Mouse (Mus musculus) kidney, adult 2 months (tissue): ENCODE measurements around the gene Fam98a. TPM values are rescaled to one million over a fixed set of nuclear protein-coding genes. Genes with fewer than 3 reads are reported as not detected.

ENCODE experiments used
- DNase-seq: peaks from one replicate; pipeline ENCODE4 v3.0.0; 2021
- H3K27ac ChIP-seq: fragments of 200-500 bp; 2 replicates; pipeline ENCODE4 v1.5.1; 2012; ENCODE audit warnings: low read depth, low read length, control low read depth, inconsistent platforms; ENCODE audit not compliant: insufficient read depth
- H3K27me3 ChIP-seq: fragments of 200-500 bp; replicated peaks from 2 replicates; pipeline ENCODE4 v1.6.1; 2012; ENCODE audit warnings: mild to moderate bottlenecking, moderate library complexity, low read length, inconsistent platforms; ENCODE audit not compliant: control insufficient read depth, insufficient read depth
- H3K36me3 ChIP-seq: fragments of 200-500 bp; 2 replicates; pipeline ENCODE4 v1.6.1; 2012; ENCODE audit warnings: mild to moderate bottlenecking, moderate library complexity, low read length, inconsistent platforms; ENCODE audit not compliant: control insufficient read depth, insufficient read depth
- H3K4me1 ChIP-seq: fragments of 200-500 bp; 2 replicates; pipeline ENCODE4 v1.6.1; 2011; ENCODE audit warnings: low read length; ENCODE audit not compliant: control insufficient read depth, insufficient read depth
- H3K4me3 ChIP-seq: fragments of 200-500 bp; 2 replicates; pipeline ENCODE4 v1.5.1; 2011; ENCODE audit warnings: mild to moderate bottlenecking, low read depth, low read length, control low read depth; ENCODE audit not compliant: insufficient read depth
- CTCF ChIP-seq: fragments of 200-500 bp; conservative IDR thresholded peaks from 2 replicates; pipeline ENCODE4 v1.5.1; 2011; ENCODE audit warnings: low read depth, mild to moderate bottlenecking, control low read depth, low read length, moderate library complexity, mixed read lengths; ENCODE audit not compliant: insufficient read depth, insufficient read length
- POLR2A ChIP-seq: fragments of 200-500 bp; IDR thresholded peaks from one replicate; pipeline ENCODE4 v1.6.1; 2011; ENCODE audit warnings: low read depth, low read length, control low read depth
- WGBS: fragments of 180-500 bp; shearing (Covaris S2); methylation state at CpG from one replicate; pipeline ENCODE4 v1.1.7; 2018; 5-methylcytosine and 5-hydroxymethylcytosine counted together
- polyA plus RNA-seq: library from polyadenylated mRNA; depleted of rRNA; stranded (reverse); fragments of >200 nt; gene quantifications from 2 replicates; pipeline ENCODE4 v1.2.3, GENCODE M21; 2012

Fam98a gene
- polyA plus RNA-seq, 1 experiment = 13.9 TPM

DNA sequence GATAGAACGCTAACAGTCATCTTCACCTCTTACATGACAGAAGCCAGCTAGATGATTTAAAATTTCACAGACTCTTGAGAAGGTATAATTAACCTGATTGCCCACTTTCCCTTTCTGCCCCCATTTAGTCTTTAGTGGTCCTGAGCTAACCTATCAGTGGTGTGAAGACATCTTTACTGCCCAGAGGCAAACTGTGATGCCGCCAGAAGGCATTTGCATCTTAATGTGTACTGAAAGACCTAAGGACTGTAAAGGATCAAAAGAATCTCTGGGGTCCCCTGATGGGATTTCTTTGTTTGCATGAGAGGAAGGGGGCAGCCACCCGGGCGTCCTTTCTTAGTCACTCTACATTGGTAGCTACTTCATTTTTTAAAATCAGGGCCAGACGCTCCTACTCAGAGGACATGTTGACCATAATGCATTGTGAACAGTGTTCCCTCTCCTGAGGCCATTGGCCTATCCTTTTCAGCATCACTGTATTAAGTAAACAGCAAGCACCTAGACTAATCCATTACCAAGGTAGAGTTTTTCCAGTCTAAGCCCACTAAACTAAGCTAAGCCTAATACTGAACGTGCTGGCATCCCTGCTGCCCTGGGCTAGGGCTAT is 30.4 kb downstream of the Fam98a start:
- H3K27ac ChIP-seq = no peak overlapping the region
- no peak for DNase-seq
- no peaks in the 10 kb centered on the region for H3K36me3 ChIP-seq
- no peaks in the 10 kb centered on the region for H3K27me3 ChIP-seq
- H3K4me1 ChIP-seq = 0 out of 2 replicates have a peak, but pooled peaks cover 4% of the 10 kb centered on the region
- no peak overlapping the region for H3K4me3 ChIP-seq
- TF ChIP-seq CTCF (no peak), POLR2A (no peak)
- WGBS = 65% methylated on average over 6 of the region's 6 CpGs

DNA sequence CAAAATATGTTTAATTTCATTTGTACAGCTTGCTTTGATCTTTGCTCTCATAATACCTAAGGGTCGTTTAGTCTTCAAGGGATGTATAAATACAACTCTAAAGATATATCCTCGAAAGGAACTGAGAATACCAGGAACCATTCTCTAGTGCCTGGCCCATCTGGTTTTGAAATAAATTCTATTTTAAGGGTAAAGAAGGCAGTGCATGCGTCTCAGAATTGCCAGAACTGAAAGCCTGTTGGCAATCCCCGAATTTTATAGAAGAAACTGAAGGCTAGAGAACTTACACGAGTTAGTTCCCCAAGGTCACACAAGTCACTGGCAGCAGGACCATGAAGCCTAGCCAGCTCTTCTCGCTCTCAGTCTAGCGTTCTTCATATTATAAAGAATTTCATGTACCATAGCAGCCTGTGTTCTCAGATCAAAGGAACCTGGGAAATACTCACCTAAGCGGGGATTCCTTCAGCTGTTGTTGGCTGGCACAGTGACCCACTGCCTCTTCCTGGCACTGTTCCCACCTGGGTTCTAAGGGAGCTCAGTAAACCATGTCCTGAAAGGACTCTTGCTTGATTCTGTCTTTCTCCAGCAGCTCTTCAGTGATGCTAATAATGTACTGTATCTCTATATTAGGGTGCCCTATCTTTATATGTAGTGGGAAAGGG is 32.4 kb downstream of the Fam98a start:
- 74% methylated on average over 8 of the region's 8 CpGs for WGBS
- TF ChIP-seq CTCF = no peak
- TF ChIP-seq POLR2A = no peak
- 0 out of 2 replicates have a peak, but pooled peaks cover 4% of the 10 kb centered on the region for H3K4me1 ChIP-seq
- H3K27me3 ChIP-seq = no peaks in the 10 kb centered on the region
- DNase-seq = no peak
- H3K36me3 ChIP-seq = no peaks in the 10 kb centered on the region
- H3K27ac ChIP-seq = no peak overlapping the region
- no peak overlapping the region for H3K4me3 ChIP-seq

DNA sequence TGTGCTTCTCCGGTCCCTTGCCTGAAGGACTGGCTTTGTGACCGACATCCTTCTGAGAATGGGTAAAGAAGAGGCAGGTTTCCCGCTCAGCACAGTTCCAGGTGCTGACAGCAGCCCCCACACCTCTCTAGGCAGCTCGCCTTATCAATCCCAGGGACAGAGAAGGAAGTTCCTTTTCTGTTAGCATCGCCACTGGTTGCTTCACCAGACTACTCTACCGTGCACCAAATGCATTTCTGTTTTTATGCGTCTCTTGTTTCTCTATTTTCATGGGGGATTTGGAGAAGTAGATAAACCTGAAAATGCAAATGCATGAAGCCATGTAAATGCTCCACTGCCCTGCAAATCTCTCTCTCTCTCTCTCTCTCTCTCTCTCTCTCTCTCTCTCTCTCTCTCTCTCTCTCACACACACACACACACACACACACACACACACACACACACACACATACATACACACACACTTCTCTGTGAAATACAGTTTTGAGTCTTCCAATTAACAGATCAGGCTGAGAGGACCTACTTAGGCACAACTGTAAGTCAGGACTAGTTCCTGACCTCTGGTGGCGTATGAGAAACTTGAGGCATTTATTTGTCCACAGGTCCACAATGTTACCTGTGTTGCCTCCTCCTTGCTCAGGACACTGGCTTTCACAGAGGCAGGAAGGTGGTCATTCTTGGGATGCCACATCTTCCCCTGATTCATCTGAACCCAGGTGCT is 33.4 kb downstream of the Fam98a start:
- DNase-seq = no peak
- no peaks in the 10 kb centered on the region for H3K36me3 ChIP-seq
- no peak overlapping the region for H3K4me3 ChIP-seq
- H3K27me3 ChIP-seq = no peaks in the 10 kb centered on the region
- TF ChIP-seq CTCF = no peak
- no peak for TF ChIP-seq POLR2A
- no peak overlapping the region for H3K27ac ChIP-seq
- WGBS = 73% methylated on average over 8 of the region's 8 CpGs
- H3K4me1 ChIP-seq = 0 out of 2 replicates have a peak, but pooled peaks cover 4% of the 10 kb centered on the region

DNA sequence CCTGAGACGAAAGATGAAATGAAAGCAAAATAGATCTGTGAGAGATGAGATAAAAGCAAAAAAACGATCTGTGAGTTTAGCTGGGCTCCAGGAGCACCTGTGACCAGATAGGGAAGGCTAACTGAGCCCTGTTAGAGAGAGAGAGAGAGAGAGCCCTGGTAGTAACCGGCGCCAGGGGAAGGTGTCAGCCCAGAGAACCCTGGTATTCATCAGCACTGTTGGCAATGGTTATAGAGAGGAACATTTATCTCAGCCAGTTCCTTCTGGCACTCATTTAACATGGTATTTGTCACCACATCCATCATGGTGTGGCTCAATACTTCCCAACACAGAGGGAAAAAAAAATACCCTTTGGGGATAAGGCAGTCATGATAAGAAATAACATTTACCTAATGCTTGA is 35.2 kb downstream of the Fam98a start:
- TF ChIP-seq CTCF = no peak
- no peak for DNase-seq
- WGBS = 79% methylated on average over 4 of the region's 4 CpGs
- H3K27me3 ChIP-seq = no peaks in the 10 kb centered on the region
- H3K36me3 ChIP-seq = no peaks in the 10 kb centered on the region
- no peak overlapping the region for H3K4me3 ChIP-seq
- H3K4me1 ChIP-seq = no peaks in the 10 kb centered on the region
- no peak overlapping the region for H3K27ac ChIP-seq

DNA sequence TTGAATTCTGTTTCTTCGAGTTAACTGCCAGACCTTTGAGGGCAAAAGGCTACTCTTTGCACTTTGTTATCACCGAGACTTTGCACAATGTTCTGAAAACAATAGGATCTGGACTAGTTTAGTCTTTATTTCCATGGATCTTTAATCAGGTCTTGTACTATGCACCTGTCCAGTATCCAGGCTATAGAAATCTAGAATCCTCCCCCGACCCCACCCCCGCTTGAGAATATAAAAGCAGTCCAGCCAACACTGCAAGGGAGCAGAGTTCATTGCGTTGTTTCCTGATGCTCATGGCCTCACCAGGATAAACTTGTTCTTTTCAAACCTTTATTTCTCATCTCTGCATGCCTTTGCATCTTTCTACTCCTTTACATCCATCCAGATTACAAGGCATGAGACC is 42.5 kb downstream of the Fam98a start:
- Histone ChIP-seq H3K27me3 (no peaks in the 10 kb centered on the region), H3K36me3 (no peaks in the 10 kb centered on the region), H3K27ac (no peak overlapping the region), H3K4me1 (peaks cover 3% of the 10 kb centered on the region; the same call in 1 of the 2 replicates), H3K4me3 (no peak overlapping the region)
- DNase-seq = no peak
- 85% methylated on average over 5 of the region's 5 CpGs for WGBS
- no peak for TF ChIP-seq POLR2A

DNA sequence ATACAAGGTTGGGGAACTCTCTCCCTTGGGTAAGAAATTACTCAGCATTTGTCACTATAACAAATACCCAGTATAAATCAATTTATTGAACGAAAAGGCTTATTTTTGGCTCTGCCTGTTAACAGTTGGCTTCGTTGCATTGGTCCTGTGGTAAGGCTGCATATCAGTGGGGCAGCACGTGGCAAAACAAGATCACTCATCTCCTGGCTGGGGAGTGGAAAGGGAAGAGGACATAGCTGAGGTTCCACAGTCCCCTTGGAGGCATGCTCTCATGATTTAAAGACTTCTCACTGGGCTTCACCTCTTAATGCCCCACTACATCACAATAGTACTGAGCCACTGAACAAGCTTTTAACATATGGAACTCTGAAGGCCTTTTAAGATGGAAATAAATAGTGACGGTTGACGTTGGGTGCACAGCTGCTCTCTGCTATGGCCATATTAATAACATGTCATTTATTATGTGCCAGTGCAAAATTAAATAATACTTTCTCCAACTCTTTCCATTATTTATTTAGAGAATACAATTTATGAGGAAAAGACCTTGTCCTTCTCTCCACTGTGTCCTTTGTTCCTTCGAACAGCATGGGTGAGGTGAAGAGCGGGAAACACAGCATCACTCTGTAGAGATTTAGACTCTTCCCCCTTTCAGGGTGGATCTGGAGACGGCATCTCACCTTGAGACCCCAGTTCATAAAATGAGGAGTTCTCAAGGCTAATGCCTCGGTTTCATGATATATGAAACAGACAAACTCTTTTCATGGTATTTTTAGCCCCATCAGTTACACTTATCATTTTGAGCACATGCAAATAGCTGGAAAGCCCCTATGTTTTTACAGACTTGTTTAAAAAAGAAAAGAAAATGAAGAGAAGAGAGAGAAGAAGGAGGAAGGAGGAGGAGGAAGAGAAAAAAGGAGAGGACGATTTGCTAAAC is 44.8 kb downstream of the Fam98a start:
- H3K27ac ChIP-seq = no peak overlapping the region
- H3K36me3 ChIP-seq = no peaks in the 10 kb centered on the region
- no peaks in the 10 kb centered on the region for H3K27me3 ChIP-seq
- H3K4me1 ChIP-seq = peaks cover 3% of the 10 kb centered on the region; the same call in 1 of the 2 replicates
- 86% methylated on average over 10 of the region's 10 CpGs for WGBS
- no peak for TF ChIP-seq POLR2A
- TF ChIP-seq CTCF = no peak
- no peak for DNase-seq
- no peak overlapping the region for H3K4me3 ChIP-seq
